Mouse (Mus musculus) liver, embryonic 14.5 days (tissue): ENCODE data around the gene Gm9903. TPM values are rescaled to one million over a fixed set of nuclear protein-coding genes. Genes with fewer than 3 reads are reported as not detected.

Experiments used
- ATAC-seq: fragments of 200-750 bp; cut with Nextera tagmentation; 2 replicates; pipeline ENCODE4 v1.8.0; 2017; ENCODE audit warnings: moderate number of reproducible peaks, mild to moderate bottlenecking, moderate library complexity; ENCODE audit not compliant: insufficient read depth
- DNase-seq, 3 experiments: peaks; one replicate each; pipeline ENCODE4 v3.0.0-alpha.2; 2012 to 2013; ENCODE audit warnings: low read depth in 3 of 3, low spot score in 3 of 3
- H3K27ac ChIP-seq: fragments of 300-500 bp; sonication (generic); 2 replicates; pipeline ENCODE4 v1.5.1; 2014; ENCODE audit warnings: moderate library complexity, mild to moderate bottlenecking, control low read depth, inconsistent platforms
- H3K27me3 ChIP-seq: fragments of 300-500 bp; sonication (generic); 2 replicates; pipeline ENCODE4 v1.6.1; 2014; ENCODE audit warnings: mild to moderate bottlenecking, low read length, moderate library complexity; ENCODE audit not compliant: control insufficient read depth, insufficient read depth
- H3K36me3 ChIP-seq: fragments of 300-500 bp; sonication (generic); replicated peaks from 2 replicates; pipeline ENCODE4 v1.6.1; 2014; ENCODE audit warnings: low read depth; ENCODE audit not compliant: control insufficient read depth, insufficient read depth
- H3K4me1 ChIP-seq, 2 experiments: fragments of 200-500 bp in 1 of 2; fragments of 300-500 bp in 1 of 2; sonication (generic) in 1 of 2; replicated peaks; 2 replicates each; pipeline ENCODE4 v1.6.1; 2012 to 2014; ENCODE audit warnings: antibody characterized with exemption in 1 of 2, inconsistent platforms in 1 of 2, low read length in 1 of 2; ENCODE audit not compliant: control insufficient read depth in 2 of 2, insufficient read depth in 2 of 2
- H3K4me2 ChIP-seq: fragments of 300-500 bp; sonication (generic); 2 replicates; pipeline ENCODE4 v1.6.1; 2014; ENCODE audit warnings: low read depth, mild to moderate bottlenecking, control low read depth, moderate library complexity
- H3K4me3 ChIP-seq, 2 experiments: fragments of 200-500 bp in 1 of 2; fragments of 300-500 bp in 1 of 2; sonication (generic) in 1 of 2; 2 replicates each; pipeline ENCODE4 v1.5.1; 2012 to 2014; ENCODE audit warnings: low read depth in 2 of 2, low read length in 2 of 2, mild to moderate bottlenecking in 2 of 2, control low read depth in 1 of 2, inconsistent platforms in 1 of 2, moderate library complexity in 1 of 2; ENCODE audit not compliant: insufficient read depth in 1 of 2
- H3K9ac ChIP-seq: fragments of 300-500 bp; sonication (generic); replicated peaks from 2 replicates; pipeline ENCODE4 v1.6.1; 2014; ENCODE audit warnings: mild to moderate bottlenecking, control low read depth, moderate library complexity
- H3K9me3 ChIP-seq: fragments of 300-500 bp; sonication (generic); 2 replicates; pipeline ENCODE4 v1.6.1; 2016; ENCODE audit warnings: low read length, mixed read lengths; ENCODE audit not compliant: control insufficient read depth
- CTCF ChIP-seq: IDR thresholded peaks from 2 replicates; pipeline ENCODE4 v1.5.1; 2016; ENCODE audit warnings: antibody characterized with exemption, low read depth, control low read depth
- EP300 ChIP-seq: IDR thresholded peaks from 2 replicates; pipeline ENCODE4 v1.6.1; 2016; ENCODE audit warnings: antibody characterized with exemption, low read depth
- WGBS: fragments of 180-500 bp; shearing (Covaris S2); extraction: QIAGEN DNeasy Blood & Tissue Kit; methylation state at CpG from one replicate; pipeline ENCODE4 v1.1.7; 2014; ENCODE audit not compliant: insufficient replicate concordance; 5-methylcytosine and 5-hydroxymethylcytosine counted together
- polyA plus RNA-seq, 2 experiments: library from polyadenylated mRNA; depleted of rRNA in 1 of 2; stranded (reverse) in 1 of 2; unstranded in 1 of 2; fragments of >200 nt; fragmentation: Nextera tagmentation in 1 of 2; extraction: Ambion mirVana in 1 of 2; gene quantifications; 2 replicates each; pipeline versions ENCODE4 v1.2.1 to v1.2.3; 2012 to 2014

Gene Gm9903
- polyA plus RNA-seq, 2 experiments: 0.18 TPM; not detected in 1

- DNase-seq (no peak), ATAC-seq (no peak)
- Histone ChIP-seq H3K4me1 (no peaks in the 10 kb centered on the region), H3K9ac (no peak overlapping the region), H3K9me3 (no peaks in the 10 kb centered on the region), H3K27me3 (no peaks in the 10 kb centered on the region), H3K4me3 (no peak overlapping the region), H3K27ac (no peak overlapping the region), H3K36me3 (peaks cover 8% of the 10 kb centered on the region; the same call in 1 of the 2 replicates), H3K4me2 (no peak overlapping the region)
- 76% methylated on average over 1 of the region's 1 CpGs for WGBS
- TF ChIP-seq CTCF (no peak), EP300 (no peak)
Measured at GRCm38 (mm10) chr5:33611795-33612194, 17.9 kb upstream of the Gm9903 start.

- H3K27ac ChIP-seq: no peak overlapping the region
- no peaks in the 10 kb centered on the region for H3K4me1 ChIP-seq
- ATAC-seq (no peak), DNase-seq (no peak)
- H3K27me3 ChIP-seq: no peaks in the 10 kb centered on the region
- H3K4me2 ChIP-seq: no peak overlapping the region
- no peak for TF ChIP-seq EP300
- no peak for TF ChIP-seq CTCF
- WGBS: 79% methylated on average over 6 of the region's 6 CpGs
- H3K36me3 ChIP-seq: peaks cover 4% of the 10 kb centered on the region; the same call in 1 of the 2 replicates
- no peaks in the 10 kb centered on the region for H3K9me3 ChIP-seq
- H3K9ac ChIP-seq: no peak overlapping the region
- H3K4me3 ChIP-seq: no peak overlapping the region
Measured at GRCm38 (mm10) chr5:33614391-33614790, 15.3 kb upstream of the Gm9903 start.

GRCm38 (mm10) chr5:33622671-33623070 lies 7.1 kb upstream of the Gm9903 start:
- no peak for TF ChIP-seq CTCF
- no peak for TF ChIP-seq EP300
- Histone ChIP-seq H3K27me3 (no peaks in the 10 kb centered on the region), H3K9me3 (no peaks in the 10 kb centered on the region), H3K4me3 (no peak overlapping the region), H3K36me3 (no peaks in the 10 kb centered on the region), H3K9ac (no peak overlapping the region), H3K27ac (no peak overlapping the region), H3K4me2 (no peak overlapping the region), H3K4me1 (peaks cover under 1% of the 10 kb centered on the region in 2 experiments; a peak in 3 of 4 replicates)
- WGBS: 76% methylated on average over 2 of the region's 2 CpGs
- DNase-seq (no peak), ATAC-seq (no peak)

GRCm38 (mm10) chr5:33623766-33624165 lies 6.0 kb upstream of the Gm9903 start:
- WGBS: 72% methylated on average over 3 of the region's 3 CpGs
- H3K4me2 ChIP-seq: no peak overlapping the region
- ATAC-seq: no peak

GRCm38 (mm10) chr5:33627968-33628367 lies 1.8 kb upstream of the Gm9903 start:
- no peaks in the 10 kb centered on the region for H3K9me3 ChIP-seq
- no peak overlapping the region for H3K27ac ChIP-seq
- WGBS: 27% methylated on average over 4 of the region's 4 CpGs
- no peak for TF ChIP-seq CTCF
- no peak for TF ChIP-seq EP300
- H3K4me3 ChIP-seq: peak overlapping the region; percentile 48 to 77
- H3K27me3 ChIP-seq: no peaks in the 10 kb centered on the region
- no peaks in the 10 kb centered on the region for H3K36me3 ChIP-seq
- DNase-seq (no peak), ATAC-seq (no peak)
- H3K4me1 ChIP-seq: peaks cover 18 to 20% of the 10 kb centered on the region in 2 experiments
- peak overlapping the region; percentile 68 for H3K4me2 ChIP-seq
- H3K9ac ChIP-seq: peak overlapping the region; percentile 75

More at GRCm38 (mm10) chr5:33623766-33624165, 6.0 kb upstream of the Gm9903 start:
- Histone ChIP-seq H3K27ac (no peak overlapping the region), H3K4me1 (peaks cover 5 to 7% of the 10 kb centered on the region in 2 experiments), H3K36me3 (no peaks in the 10 kb centered on the region), H3K4me3 (no peak overlapping the region), H3K9ac (no peak overlapping the region), H3K27me3 (no peaks in the 10 kb centered on the region), H3K9me3 (no peaks in the 10 kb centered on the region)
- no peak for DNase-seq
- TF ChIP-seq EP300: no peak
- no peak for TF ChIP-seq CTCF
